Mouse (Mus musculus) C2C12 (cell line): ENCODE data around the gene Lamb3. TPM values are rescaled to one million over a fixed set of nuclear protein-coding genes. Genes with fewer than 3 reads are reported as not detected.
A peak's percentile ranks its signal among the peaks of the same experiment; 100 is the strongest.

Experiments
- H3K27me3 ChIP-seq: one replicate; pipeline ENCODE4 v1.6.1; 2011; ENCODE audit not compliant: control insufficient read depth, insufficient read depth, insufficient read length
- H3K36me3 ChIP-seq: one replicate; pipeline ENCODE4 v1.6.1; 2011; ENCODE audit not compliant: control insufficient read depth, insufficient read depth
- H3K4me3 ChIP-seq: one replicate; pipeline ENCODE4 v1.5.1; 2011; ENCODE audit warnings: mild to moderate bottlenecking, control low read depth; ENCODE audit not compliant: poor library complexity, insufficient read depth, severe bottlenecking
- H3K79me2 ChIP-seq: one replicate; pipeline ENCODE4 v1.6.1; 2011; ENCODE audit not compliant: control insufficient read depth, insufficient read depth
- H3K79me3 ChIP-seq: one replicate; pipeline ENCODE4 v1.6.1; 2011; ENCODE audit warnings: low read depth, control low read depth
- H3ac ChIP-seq: one replicate; pipeline ENCODE3; 2011; ENCODE audit warnings: low read depth; ENCODE audit not compliant: control insufficient read depth, insufficient read length
- CEBPB ChIP-seq: IDR thresholded peaks from one replicate; pipeline ENCODE4 v1.6.1; 2011; ENCODE audit warnings: low read depth, mild to moderate bottlenecking, control low read depth, moderate library complexity
- CTCF ChIP-seq: IDR thresholded peaks from one replicate; pipeline ENCODE4 v1.5.1; 2011; ENCODE audit not compliant: control insufficient read depth, insufficient read depth, insufficient read length
- FOSL1 ChIP-seq: IDR thresholded peaks from one replicate; pipeline ENCODE4 v1.8.0; 2011; ENCODE audit warnings: mild to moderate bottlenecking, low read length; ENCODE audit not compliant: poor library complexity, insufficient read depth, severe bottlenecking
- MAX ChIP-seq: IDR thresholded peaks from one replicate; pipeline ENCODE4 v1.6.1; 2011; ENCODE audit warnings: mild to moderate bottlenecking, control low read depth
- MYOD1 ChIP-seq: IDR thresholded peaks from one replicate; pipeline ENCODE4 v1.6.1; 2011; ENCODE audit warnings: low read depth; ENCODE audit not compliant: control insufficient read depth, insufficient read length
- MYOG ChIP-seq: IDR thresholded peaks from one replicate; pipeline ENCODE4 v1.6.1; 2011; ENCODE audit not compliant: control insufficient read depth, insufficient read length; ENCODE audit errors: extremely low read depth
- USF1 ChIP-seq: IDR thresholded peaks from one replicate; pipeline ENCODE4 v1.6.1; 2011; ENCODE audit warnings: low read depth, mild to moderate bottlenecking, control low read depth, moderate library complexity
- polyA plus RNA-seq: library from polyadenylated mRNA; unstranded; fragments of >200 nt; fragmentation: generic; extraction: Trizol; gene quantifications from one replicate; pipeline ENCODE4 v1.2.1, GENCODE M21; 2012; ENCODE audit warnings: missing spikeins

The Lamb3 gene
- polyA plus RNA-seq, 1 experiment: 5.3 TPM

DNA sequence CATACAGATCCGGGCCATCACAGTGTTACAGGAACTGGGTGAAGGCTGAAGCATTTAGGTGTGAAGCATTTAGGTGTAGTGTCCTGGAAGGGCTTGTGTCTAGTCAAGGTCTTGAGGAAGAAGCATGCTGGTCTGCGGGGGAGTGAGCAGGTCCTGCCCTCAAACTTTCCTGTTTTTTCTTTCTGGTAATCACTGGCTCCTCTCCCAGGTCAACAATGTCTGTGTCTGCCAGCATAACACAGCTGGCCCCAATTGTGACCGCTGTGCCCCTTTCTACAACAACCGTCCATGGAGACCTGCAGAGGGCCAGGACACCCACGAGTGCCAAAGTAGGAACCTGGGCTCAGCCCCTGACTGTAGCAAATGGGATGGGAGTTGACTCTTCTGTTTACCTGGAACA lies 120.2 kb downstream of the Lamb3 start:
- Histone ChIP-seq H3K4me3 (no peak overlapping the region), H3K79me2 (no peaks in the 10 kb centered on the region), H3K27me3 (no peaks in the 10 kb centered on the region), H3ac (no peak overlapping the region), H3K79me3 (no peaks in the 10 kb centered on the region), H3K36me3 (no peaks in the 10 kb centered on the region)
- no peak for TF ChIP-seq CEBPB
- TF ChIP-seq MYOD1: no peak
- TF ChIP-seq FOSL1: no peak
- no peak for TF ChIP-seq MYOG

DNA sequence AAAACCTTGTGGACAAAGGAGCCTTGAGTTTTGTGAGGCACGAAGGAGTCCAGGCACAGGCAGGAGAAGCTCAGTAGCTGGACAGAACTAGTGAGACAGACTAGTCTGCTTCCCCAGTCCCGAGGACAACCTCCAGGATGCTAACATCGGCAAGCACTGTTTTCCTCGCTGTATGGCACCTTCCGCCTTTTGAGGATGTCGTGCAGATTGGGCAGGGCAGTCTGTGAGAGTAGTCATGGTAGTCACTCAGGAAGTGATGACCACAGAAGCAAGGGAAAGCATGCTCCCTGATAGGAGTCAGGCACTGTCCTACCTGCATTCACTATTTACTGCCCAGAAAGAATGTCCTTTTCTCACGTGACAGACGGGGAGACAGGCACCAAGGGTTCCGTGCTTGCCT lies 122.1 kb downstream of the Lamb3 start:
- Histone ChIP-seq H3K79me2 (no peaks in the 10 kb centered on the region), H3K79me3 (no peaks in the 10 kb centered on the region), H3ac (no peak overlapping the region), H3K27me3 (no peaks in the 10 kb centered on the region), H3K4me3 (no peak overlapping the region), H3K36me3 (no peaks in the 10 kb centered on the region)
- TF ChIP-seq MYOG: no peak
- TF ChIP-seq CEBPB: no peak
- no peak for TF ChIP-seq MAX
- no peak for TF ChIP-seq MYOD1

DNA sequence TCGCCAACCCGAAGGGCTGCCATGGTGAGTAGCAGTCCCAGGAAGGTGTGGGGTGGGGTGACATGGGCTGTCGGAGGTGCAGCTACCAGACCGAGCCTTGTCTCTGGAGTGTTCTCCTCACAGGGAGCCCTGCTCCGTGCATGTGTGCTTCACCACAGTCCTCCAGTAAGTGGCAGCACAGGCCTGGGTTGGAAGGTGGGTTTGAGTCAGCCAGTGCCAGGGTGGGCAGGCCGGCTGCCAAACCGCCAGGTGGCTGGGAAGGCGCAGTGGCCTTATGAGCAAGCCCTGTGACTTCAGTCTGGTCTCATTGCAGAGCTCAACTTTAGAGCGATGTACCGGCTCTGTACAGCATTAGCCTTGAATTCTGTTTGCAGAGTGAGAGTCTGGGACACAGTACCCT lies 122.7 kb downstream of the Lamb3 start:
- no peaks in the 10 kb centered on the region for H3K79me2 ChIP-seq

DNA sequence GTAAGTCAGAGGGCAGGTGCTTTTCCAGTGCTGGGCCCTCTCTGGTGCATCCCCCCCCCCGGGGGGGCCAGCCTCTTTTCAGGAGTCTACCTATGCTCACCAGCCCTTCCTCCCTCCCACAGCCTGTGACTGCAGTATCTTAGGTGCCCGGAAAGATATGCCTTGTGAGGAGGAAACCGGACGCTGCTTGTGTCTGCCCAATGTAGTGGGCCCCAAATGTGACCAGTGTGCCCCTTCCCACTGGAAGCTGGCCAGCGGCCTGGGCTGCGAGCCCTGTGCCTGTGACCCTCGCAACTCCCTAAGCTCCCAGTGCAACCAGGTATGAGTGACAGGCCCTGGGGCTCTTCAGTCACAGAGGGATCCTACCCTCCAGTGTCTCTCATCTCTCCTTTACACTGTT lies 123.1 kb downstream of the Lamb3 start:
- no peak overlapping the region for H3K4me3 ChIP-seq
- H3K36me3 ChIP-seq: no peaks in the 10 kb centered on the region
- H3K27me3 ChIP-seq: no peaks in the 10 kb centered on the region
- no peaks in the 10 kb centered on the region for H3K79me2 ChIP-seq
- no peak overlapping the region for H3ac ChIP-seq
- no peaks in the 10 kb centered on the region for H3K79me3 ChIP-seq
- no peak for TF ChIP-seq CTCF

More for the DNA sequence above, 122.7 kb downstream of the Lamb3 start:
- no peak for TF ChIP-seq FOSL1
- peak; percentile 97 for TF ChIP-seq CTCF
- TF ChIP-seq MYOD1: peak; percentile 28
- H3K27me3 ChIP-seq: no peaks in the 10 kb centered on the region
- H3K36me3 ChIP-seq: no peaks in the 10 kb centered on the region
- H3K79me3 ChIP-seq: no peaks in the 10 kb centered on the region
- H3K4me3 ChIP-seq: no peak overlapping the region
- no peak overlapping the region for H3ac ChIP-seq

DNA sequence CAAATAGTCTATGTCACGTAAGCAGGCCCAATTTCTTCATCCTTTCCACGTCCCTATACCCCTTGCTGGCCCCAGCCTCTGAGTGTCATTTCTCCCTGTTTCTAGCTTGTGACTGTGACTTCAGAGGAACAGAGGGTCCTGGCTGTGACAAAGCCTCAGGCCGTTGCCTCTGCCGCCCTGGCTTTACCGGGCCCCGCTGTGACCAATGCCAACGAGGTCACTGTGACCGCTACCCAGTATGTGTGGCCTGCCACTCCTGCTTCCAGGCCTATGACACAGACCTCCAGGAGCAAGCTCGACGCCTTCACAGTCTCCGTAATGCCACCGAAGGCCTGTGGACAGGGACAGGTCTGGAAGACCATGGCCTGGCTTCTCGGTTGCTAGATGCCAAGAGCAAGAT lies 124.5 kb downstream of the Lamb3 start:
- Histone ChIP-seq H3K27me3 (no peaks in the 10 kb centered on the region), H3K79me3 (no peaks in the 10 kb centered on the region), H3K36me3 (no peaks in the 10 kb centered on the region), H3K79me2 (no peaks in the 10 kb centered on the region), H3ac (no peak overlapping the region), H3K4me3 (no peak overlapping the region)
- no peak for TF ChIP-seq CEBPB
- TF ChIP-seq CTCF: no peak
- TF ChIP-seq FOSL1: no peak
- no peak for TF ChIP-seq USF1
- no peak for TF ChIP-seq MAX
- TF ChIP-seq MYOD1: no peak
- TF ChIP-seq MYOG: no peak

DNA sequence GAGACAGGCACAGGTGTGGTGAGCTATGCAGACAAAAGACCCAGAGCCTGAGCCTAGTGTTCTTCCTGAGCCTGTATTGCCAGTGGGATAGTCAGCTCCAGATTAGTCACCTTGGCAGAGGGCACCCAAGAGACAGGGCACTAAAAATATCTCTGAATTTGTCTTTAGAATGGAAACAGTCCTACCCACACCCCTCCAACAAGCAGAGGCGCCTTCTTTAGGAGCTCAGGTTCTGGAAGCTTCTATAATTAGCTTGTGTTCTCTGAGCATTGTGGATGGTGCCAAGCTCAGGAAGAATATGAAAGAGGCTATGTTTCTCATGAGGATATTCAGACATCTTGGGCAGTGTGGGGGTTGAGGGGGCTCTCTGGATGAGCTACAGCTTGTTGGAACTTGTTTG lies 125.2 kb downstream of the Lamb3 start:
- TF ChIP-seq CTCF (no peak), CEBPB (no peak), USF1 (no peak)
- no peaks in the 10 kb centered on the region for H3K79me2 ChIP-seq
- no peak overlapping the region for H3K4me3 ChIP-seq
- no peaks in the 10 kb centered on the region for H3K79me3 ChIP-seq
- no peak overlapping the region for H3ac ChIP-seq
- H3K36me3 ChIP-seq: no peaks in the 10 kb centered on the region
- no peaks in the 10 kb centered on the region for H3K27me3 ChIP-seq

DNA sequence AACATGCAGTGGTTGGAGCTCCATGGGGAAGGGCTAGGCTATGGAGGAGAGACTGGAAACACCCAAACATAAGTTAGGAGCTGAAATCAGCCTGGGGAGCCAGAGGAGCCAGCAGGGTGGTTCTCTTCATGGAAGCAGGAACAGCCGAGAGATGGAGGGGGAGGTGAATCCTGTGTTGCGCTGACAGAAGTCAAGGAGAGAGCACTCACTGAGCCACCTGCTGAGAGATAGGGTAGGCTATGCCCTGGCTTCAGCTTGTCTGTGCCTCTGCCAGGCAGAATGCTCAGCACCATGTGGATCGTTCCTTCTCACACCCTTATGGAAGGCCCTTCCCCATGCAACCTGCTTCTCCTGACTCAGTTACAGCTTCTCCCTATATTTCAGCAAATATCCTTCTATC lies 126.3 kb downstream of the Lamb3 start:
- Histone ChIP-seq H3K4me3 (no peak overlapping the region), H3K79me2 (no peaks in the 10 kb centered on the region), H3K36me3 (no peaks in the 10 kb centered on the region), H3K79me3 (no peaks in the 10 kb centered on the region), H3K27me3 (no peaks in the 10 kb centered on the region), H3ac (no peak overlapping the region)
- no peak for TF ChIP-seq MYOG
- no peak for TF ChIP-seq FOSL1
- no peak for TF ChIP-seq CEBPB
- no peak for TF ChIP-seq USF1
- TF ChIP-seq MAX: no peak
- TF ChIP-seq MYOD1: no peak
- no peak for TF ChIP-seq CTCF
